In the genomic region with DNA sequence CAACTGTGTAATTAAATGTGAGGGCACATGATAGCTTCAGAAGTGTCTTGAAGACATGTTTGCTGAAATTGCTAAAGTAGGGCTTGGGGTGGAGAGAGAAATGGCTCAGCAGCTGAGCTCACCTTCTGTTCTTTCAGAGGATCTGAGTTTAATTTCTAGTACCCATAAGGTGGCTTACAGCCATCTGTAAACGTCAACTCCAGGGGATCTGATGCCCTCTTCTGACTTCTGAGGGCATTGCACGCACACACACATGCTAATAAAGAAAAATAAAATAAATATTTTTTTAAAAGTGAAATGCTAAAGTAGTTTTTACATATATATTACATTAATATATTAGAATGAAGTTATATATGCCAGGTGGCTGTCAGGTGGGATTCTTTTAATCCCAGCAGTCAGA, we compare ENCODE assay signal across 17 mouse cellular contexts. TPM values are rescaled to one million over a fixed set of nuclear protein-coding genes. Genes with fewer than 3 reads are reported as not detected.
DNase-seq lines count a peak whose midpoint lies in the region; ATAC-seq and TF ChIP-seq lines count a peak whose summit lies in the region.
"Had no signal": no experiment of that assay in that cellular context is flagged by ENCODE, and none has a peak within 500 bp of the region (broad histone marks: within the 10 kb centered on the region; RNA-seq: fewer than 3 reads in every experiment).

No protein-coding gene starts in this region.

- H3K4me2 ChIP-seq in intestine, embryonic 16.5 days (ENCODE audit: low read depth, low read length), result no peak overlapping the region
- no peak overlapping the region for H3K4me2 ChIP-seq in intestine, embryonic 15.5 days (replicated peaks)
- H3K4me2 ChIP-seq in lung, postnatal 0 days (replicated peaks; ENCODE audit: low read depth, low read length), result no peak overlapping the region
- H3K4me2 ChIP-seq: forebrain, embryonic 12.5 days; hindbrain, embryonic 14.5 days; limb, embryonic 13.5 days had no signal

- no peaks in the 10 kb centered on the region for H3K36me3 ChIP-seq in intestine, embryonic 16.5 days (ENCODE audit: control insufficient read depth, insufficient read depth, low read length)
- no peaks in the 10 kb centered on the region for H3K36me3 ChIP-seq in intestine, embryonic 15.5 days
- H3K36me3 ChIP-seq in lung, postnatal 0 days (ENCODE audit: insufficient read depth, low read length), result no peaks in the 10 kb centered on the region
- H3K36me3 ChIP-seq: forebrain, embryonic 12.5 days; limb, embryonic 13.5 days; midbrain, embryonic 10.5 days had no signal

- WGBS in intestine, embryonic 16.5 days, result 28% methylated on average over 2 of the region's 2 CpGs
- WGBS in intestine, embryonic 15.5 days, result 25% methylated on average over 2 of the region's 2 CpGs
- 29% methylated on average over 2 of the region's 2 CpGs for WGBS in lung, postnatal 0 days

- ATAC-seq in intestine, embryonic 16.5 days, result no peak
- no peak for ATAC-seq in intestine, embryonic 15.5 days
- no peak for ATAC-seq in lung, postnatal 0 days
- ATAC-seq in megakaryocyte-erythroid progenitor cell, adult 5-6 weeks (replicated peaks; ENCODE audit: low FRiP score, low TSS enrichment, poor library complexity, severe bottlenecking), result peak; percentile 59

- H3K9ac ChIP-seq in intestine, embryonic 16.5 days (ENCODE audit: low read depth, low read length), result no peak overlapping the region
- H3K9ac ChIP-seq in intestine, embryonic 15.5 days, result no peak overlapping the region
- no peak overlapping the region for H3K9ac ChIP-seq in lung, postnatal 0 days (replicated peaks; ENCODE audit: low read depth)
- H3K9ac ChIP-seq: forebrain, embryonic 12.5 days; hindbrain, embryonic 14.5 days; limb, embryonic 13.5 days had no signal

- TF ChIP-seq EP300 in lung, postnatal 0 days (IDR thresholded peaks at IDR 0.05), result no peak

- TF ChIP-seq CTCF in lung, postnatal 0 days (IDR thresholded peaks at IDR 0.05), result peak; percentile 47

- peaks cover 19% of the 10 kb centered on the region for H3K27me3 ChIP-seq in intestine, embryonic 16.5 days (replicated peaks; ENCODE audit: control insufficient read depth, insufficient read depth, low read length)
- H3K27me3 ChIP-seq in intestine, embryonic 15.5 days (replicated peaks), result peaks cover 18% of the 10 kb centered on the region
- peaks cover 18% of the 10 kb centered on the region for H3K27me3 ChIP-seq in lung, postnatal 0 days (replicated peaks; ENCODE audit: insufficient read depth, low read length)

- H3K4me1 ChIP-seq in intestine, embryonic 16.5 days (ENCODE audit: control insufficient read depth, insufficient read depth, low read length), result peaks cover 15% of the 10 kb centered on the region
- peaks cover 9% of the 10 kb centered on the region; the same call in 1 of the 2 replicates for H3K4me1 ChIP-seq in intestine, embryonic 15.5 days (replicated peaks)
- no peaks in the 10 kb centered on the region for H3K4me1 ChIP-seq in lung, postnatal 0 days (ENCODE audit: insufficient read depth, low read depth, low read length)

- H3K9me3 ChIP-seq in intestine, embryonic 16.5 days (ENCODE audit: control insufficient read depth, low read length), result no peaks in the 10 kb centered on the region
- no peaks in the 10 kb centered on the region for H3K9me3 ChIP-seq in intestine, embryonic 15.5 days
- H3K9me3 ChIP-seq in lung, postnatal 0 days (ENCODE audit: low read length), result no peaks in the 10 kb centered on the region
- H3K9me3 ChIP-seq: forebrain, embryonic 12.5 days; limb, embryonic 13.5 days; midbrain, embryonic 10.5 days had no signal

- H3K27ac ChIP-seq in intestine, embryonic 16.5 days (ENCODE audit: low read length), result peak overlapping the region; percentile 9; the same call in 1 of the 2 replicates
- H3K27ac ChIP-seq in intestine, embryonic 15.5 days, result no peak overlapping the region
- H3K27ac ChIP-seq in lung, postnatal 0 days (ENCODE audit: low read length), result no peak overlapping the region
- H3K27ac ChIP-seq: forebrain, embryonic 12.5 days; hindbrain, embryonic 14.5 days; limb, embryonic 13.5 days; midbrain, embryonic 10.5 days had no signal

- no peak overlapping the region for H3K4me3 ChIP-seq in intestine, embryonic 16.5 days (ENCODE audit: low read length)
- H3K4me3 ChIP-seq in intestine, embryonic 15.5 days (replicated peaks), result no peak overlapping the region
- H3K4me3 ChIP-seq in lung, postnatal 0 days (ENCODE audit: low read depth, low read length), result no peak overlapping the region
- H3K4me3 ChIP-seq: forebrain, embryonic 12.5 days; limb, embryonic 13.5 days; midbrain, embryonic 10.5 days had no signal

- no peak for DNase-seq in lung, postnatal 0 days (ENCODE audit: low spot score)
- no peak for DNase-seq in lung, postnatal 36 days
- peak; percentile 37 for DNase-seq in NIH3T3 (ENCODE audit: low read depth)
- DNase-seq in Muller cell, postnatal 12 days (ENCODE audit: inconsistent ontology term), result no peak
- no peak for DNase-seq in embryo, embryonic 10.5 days (ENCODE audit: low spot score)
- DNase-seq: adrenal gland, postnatal 10 days; cerebellum, postnatal 36 days; gastrocnemius, postnatal 10 days; heart, postnatal 10 days; thymus, postnatal 36 days had no signal

RNA-seq across cellular contexts. Expression of a gene that starts 3.0 kb away (rescaled TPM):
- polyA plus RNA-seq in intestine, embryonic 16.5 days (2015; fragmentation: Nextera tagmentation; extraction: Ambion mirVana), result 0.10 TPM in 2 replicates
- polyA plus RNA-seq in intestine, embryonic 15.5 days (2015; fragmentation: Nextera tagmentation; extraction: Ambion mirVana), result 0.11 and 0.13 TPM in 2 replicates
- polyA plus RNA-seq in lung, postnatal 0 days (2015; fragmentation: Nextera tagmentation; extraction: Ambion mirVana), result 0.18 and 0.31 TPM in 2 replicates
- not detected in 2 replicates for total RNA-seq in megakaryocyte-erythroid progenitor cell, adult 5-6 weeks (2014; fragmentation: Nextera tagmentation)
- total RNA-seq in megakaryocyte-erythroid progenitor cell, adult 5-6 weeks (2017), result not detected in 2 replicates

RNA-seq across cellular contexts. Expression of a gene that starts 9.1 kb away (rescaled TPM):
- 2.8 and 3.8 TPM in 2 replicates for polyA plus RNA-seq in intestine, embryonic 16.5 days (2015; fragmentation: Nextera tagmentation; extraction: Ambion mirVana)
- 4.2 and 4.5 TPM in 2 replicates for polyA plus RNA-seq in intestine, embryonic 15.5 days (2015; fragmentation: Nextera tagmentation; extraction: Ambion mirVana)
- 0.74 and 0.76 TPM in 2 replicates for polyA plus RNA-seq in lung, postnatal 0 days (2015; fragmentation: Nextera tagmentation; extraction: Ambion mirVana)
- total RNA-seq in megakaryocyte-erythroid progenitor cell, adult 5-6 weeks (2014; fragmentation: Nextera tagmentation), result not detected in 2 replicates
- not detected in 2 replicates for total RNA-seq in megakaryocyte-erythroid progenitor cell, adult 5-6 weeks (2017)
- polyA plus RNA-seq: midbrain, embryonic 10.5 days had no signal
